Mouse (Mus musculus): ENCODE measurements around the gene Rgl3. TPM values are rescaled to one million over a fixed set of nuclear protein-coding genes. Genes with fewer than 3 reads are reported as not detected.

Gene Rgl3
- total and polyA plus RNA-seq, 3 experiments, result not detected

DNA sequence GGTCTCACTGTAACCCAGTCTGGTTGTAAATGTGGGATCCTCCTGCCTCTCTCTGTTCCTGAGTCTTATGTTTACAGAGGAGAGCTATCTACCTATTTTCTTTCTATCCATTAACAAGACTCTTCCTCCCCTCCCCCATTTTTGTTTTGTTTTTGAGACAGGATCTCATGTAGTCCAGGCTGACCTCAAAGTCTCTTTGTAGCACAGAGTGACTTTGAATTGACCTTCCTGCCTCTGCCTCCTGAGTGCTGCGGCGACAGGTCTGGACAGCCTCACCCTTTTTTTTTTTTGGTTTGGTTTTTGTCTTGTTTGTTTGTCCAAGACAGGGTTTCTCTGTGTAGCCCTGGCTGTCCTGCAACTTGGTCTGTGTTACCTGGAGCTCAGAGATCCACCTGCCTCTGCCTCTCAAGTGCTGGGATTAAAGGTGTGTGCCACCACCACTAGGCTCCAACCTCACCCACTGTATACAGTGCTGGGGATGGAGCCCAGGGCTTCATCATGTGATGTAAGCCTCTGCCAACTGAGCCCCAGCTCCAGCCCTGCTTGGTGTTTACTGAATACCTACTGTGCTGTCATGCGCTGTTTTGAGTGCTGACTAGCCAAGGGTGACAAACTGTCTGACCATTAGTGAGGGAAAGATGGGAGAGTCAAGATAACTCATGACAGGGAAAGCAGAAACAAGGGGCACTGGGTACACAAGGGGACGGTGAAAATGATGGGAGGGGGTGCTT, 10.7 kb downstream of the Rgl3 start:
- H3K36me3 ChIP-seq (replicated peaks in 1 of 2; ENCODE audit: control insufficient read depth in 1 of 2, insufficient read depth in 1 of 2, low read length in 1 of 2), result no peaks in the 10 kb centered on the region
- TF ChIP-seq HCFC1 (IDR thresholded peaks at IDR 0.05; ENCODE audit: low read depth, low read length), result no peak
- H3K27ac ChIP-seq (ENCODE audit: insufficient read depth, low read depth), result no peak overlapping the region
- no peak overlapping the region for H3K4me2 ChIP-seq (ENCODE audit: insufficient read depth, low read depth, poor library complexity, severe bottlenecking)
- in situ Hi-C loops (cut with MboI; ENCODE audit: low pct_ligation_motif_present, low pct_unique_long_range_greater_than_20kb, low sequenced_read_pairs) (loop anchor here (5.0 kb wide), 1 partner anchor 179 kb away; the partner anchor contains the start of gene Pigyl), dilution Hi-C loops (cut with MboI; ENCODE audit: extremely low pct_ligation_motif_present, extremely low pct_unique_long_range_greater_than_20kb, low sequenced_read_pairs) (no loop called here)
- H3K4me3 ChIP-seq (replicated peaks in 1 of 3; ENCODE audit: low read depth in 2 of 3, low read length in 2 of 3, poor library complexity in 1 of 3), result no peak overlapping the region
- H3K9ac ChIP-seq (ENCODE audit: insufficient read depth, low read depth), result no peak overlapping the region
- no peaks in the 10 kb centered on the region for H3K4me1 ChIP-seq (ENCODE audit: control insufficient read depth in 1 of 2, insufficient read depth in 2 of 2)
- H3K9me3 ChIP-seq (replicated peaks; ENCODE audit: low read length), result no peaks in the 10 kb centered on the region
- H3K27me3 ChIP-seq (replicated peaks), result peaks cover 74% of the 10 kb centered on the region
- H3K79me2 ChIP-seq (replicated peaks; ENCODE audit: control insufficient read depth, extremely low read depth, insufficient read depth, poor library complexity, severe bottlenecking), result no peaks in the 10 kb centered on the region
- no peak for DNase-seq (ENCODE audit: extremely low read depth)

DNA sequence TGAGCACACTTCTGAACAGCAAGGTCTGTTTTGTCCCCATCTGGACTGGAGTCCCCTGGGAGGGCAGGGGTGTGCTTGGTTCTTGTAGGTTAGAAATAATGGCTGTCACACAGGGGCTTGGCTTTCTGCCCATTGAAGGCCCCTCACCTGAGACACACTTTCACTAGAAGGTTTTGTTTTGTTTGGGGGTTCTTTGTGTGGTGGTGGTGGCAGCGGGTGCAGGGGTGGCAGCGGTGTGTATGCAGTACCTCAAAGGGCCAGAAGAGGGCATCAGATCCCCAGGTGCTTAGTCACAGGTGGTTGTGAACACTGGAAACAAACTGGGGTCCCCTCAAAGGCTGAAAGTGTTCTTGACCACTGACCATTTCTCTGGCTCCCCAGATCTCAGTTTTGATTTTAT, 11.3 kb downstream of the Rgl3 start:
- TF ChIP-seq ZC3H11A (IDR thresholded peaks at IDR 0.05; ENCODE audit: low read depth, low read length), result no peak
- TF ChIP-seq MXI1 (IDR thresholded peaks at IDR 0.05; ENCODE audit: low read depth, low read length), result no peak
- TF ChIP-seq IRF4 (IDR thresholded peaks at IDR 0.05; ENCODE audit: low read depth, low read length), result no peak
- no peak for TF ChIP-seq ZMIZ1 (IDR thresholded peaks at IDR 0.05; ENCODE audit: low read depth, low read length)
- TF ChIP-seq MAX (IDR thresholded peaks at IDR 0.05; ENCODE audit: low read length), result no peak
- peak; percentile 55 for TF ChIP-seq RAD21 (IDR thresholded peaks at IDR 0.05; ENCODE audit: low read depth, low read length)
- TF ChIP-seq CTCF (conservative IDR thresholded peaks at IDR 0.05 in 1 of 2, IDR thresholded peaks at IDR 0.05 in 1 of 2; ENCODE audit: low read depth in 2 of 2, low read length in 2 of 2), result peak; percentile 42 to 68
- no peak for TF ChIP-seq MYC (IDR thresholded peaks at IDR 0.05; ENCODE audit: low read depth, low read length)
- TF ChIP-seq SMC3 (IDR thresholded peaks at IDR 0.05; ENCODE audit: low read depth, low read length), result peak; percentile 51
- TF ChIP-seq TCF12 (IDR thresholded peaks at IDR 0.05; ENCODE audit: low read depth, low read length), result no peak
- TF ChIP-seq ZNF384 (IDR thresholded peaks at IDR 0.05; ENCODE audit: low read depth, low read length), result no peak
- no peaks in the 10 kb centered on the region for H3K79me2 ChIP-seq (replicated peaks; ENCODE audit: control insufficient read depth, extremely low read depth, insufficient read depth, poor library complexity, severe bottlenecking)
- no peaks in the 10 kb centered on the region for H3K9me3 ChIP-seq (replicated peaks; ENCODE audit: low read length)
- H3K27ac ChIP-seq (ENCODE audit: insufficient read depth, low read depth), result no peak overlapping the region
- H3K36me3 ChIP-seq (replicated peaks in 1 of 2; ENCODE audit: control insufficient read depth in 1 of 2, insufficient read depth in 1 of 2, low read length in 1 of 2), result no peaks in the 10 kb centered on the region
- no peak overlapping the region for H3K4me2 ChIP-seq (ENCODE audit: insufficient read depth, low read depth, poor library complexity, severe bottlenecking)
- H3K4me1 ChIP-seq (ENCODE audit: control insufficient read depth in 1 of 2, insufficient read depth in 2 of 2), result no peaks in the 10 kb centered on the region
- dilution Hi-C loops (cut with MboI; ENCODE audit: extremely low pct_ligation_motif_present, extremely low pct_unique_long_range_greater_than_20kb, low sequenced_read_pairs) (no loop called here), in situ Hi-C loops (cut with MboI; ENCODE audit: low pct_ligation_motif_present, low pct_unique_long_range_greater_than_20kb, low sequenced_read_pairs) (loop anchor here (5.0 kb wide), 1 partner anchor 179 kb away; the partner anchor contains the start of gene Pigyl)
- H3K9ac ChIP-seq (ENCODE audit: insufficient read depth, low read depth), result no peak overlapping the region
- DNase-seq (ENCODE audit: extremely low read depth), result peak; percentile 24
- H3K4me3 ChIP-seq (replicated peaks in 1 of 3; ENCODE audit: low read depth in 2 of 3, low read length in 2 of 3, poor library complexity in 1 of 3), result no peak overlapping the region
- H3K27me3 ChIP-seq (replicated peaks), result peaks cover 70% of the 10 kb centered on the region

- no peak for TF ChIP-seq POLR2AphosphoS2 (IDR thresholded peaks at IDR 0.05; ENCODE audit: low read depth, low read length)
- no peak for TF ChIP-seq MYC (IDR thresholded peaks at IDR 0.05; ENCODE audit: low read depth, low read length)
- TF ChIP-seq HCFC1 (IDR thresholded peaks at IDR 0.05; ENCODE audit: low read depth, low read length), result no peak
- no peak for TF ChIP-seq MAZ (IDR thresholded peaks at IDR 0.05; ENCODE audit: low read depth, low read length)
- TF ChIP-seq GABPA (IDR thresholded peaks at IDR 0.05; ENCODE audit: insufficient replicate concordance, low read depth, low read length), result no peak
- no peak for TF ChIP-seq ZNF384 (IDR thresholded peaks at IDR 0.05; ENCODE audit: low read depth, low read length)
- TF ChIP-seq ZKSCAN1 (IDR thresholded peaks at IDR 0.05; ENCODE audit: borderline replicate concordance, low read depth, low read length), result no peak
- TF ChIP-seq PAX5 (IDR thresholded peaks at IDR 0.05; ENCODE audit: low read length), result no peak
- no peaks in the 10 kb centered on the region for H3K9me3 ChIP-seq (replicated peaks; ENCODE audit: low read length)
- no peaks in the 10 kb centered on the region for H3K79me2 ChIP-seq (replicated peaks; ENCODE audit: control insufficient read depth, extremely low read depth, insufficient read depth, poor library complexity, severe bottlenecking)
- H3K9ac ChIP-seq (ENCODE audit: insufficient read depth, low read depth), result no peak overlapping the region
- no peaks in the 10 kb centered on the region for H3K4me1 ChIP-seq (ENCODE audit: control insufficient read depth in 1 of 2, insufficient read depth in 2 of 2)
- H3K27ac ChIP-seq (ENCODE audit: insufficient read depth, low read depth), result no peak overlapping the region
- no peak for DNase-seq (ENCODE audit: extremely low read depth)
- peaks cover 73% of the 10 kb centered on the region for H3K27me3 ChIP-seq (replicated peaks)
- in situ Hi-C loops (cut with MboI; ENCODE audit: low pct_ligation_motif_present, low pct_unique_long_range_greater_than_20kb, low sequenced_read_pairs) (loop anchor here (5.0 kb wide), 1 partner anchor 180 kb away; the partner anchor contains the start of gene Pigyl), dilution Hi-C loops (cut with MboI; ENCODE audit: extremely low pct_ligation_motif_present, extremely low pct_unique_long_range_greater_than_20kb, low sequenced_read_pairs) (no loop called here)
- no peak overlapping the region for H3K4me3 ChIP-seq (replicated peaks in 1 of 3; ENCODE audit: low read depth in 2 of 3, low read length in 2 of 3, poor library complexity in 1 of 3)
- H3K36me3 ChIP-seq (replicated peaks in 1 of 2; ENCODE audit: control insufficient read depth in 1 of 2, insufficient read depth in 1 of 2, low read length in 1 of 2), result no peaks in the 10 kb centered on the region
- no peak overlapping the region for H3K4me2 ChIP-seq (ENCODE audit: insufficient read depth, low read depth, poor library complexity, severe bottlenecking)
These were observed 11.9 kb downstream of the Rgl3 start for GRCm38 (mm10) chr9:21977331-21977730.
